Mouse (Mus musculus): ENCODE measurements around the gene Cstf3.

Cstf3 gene

GRCm38 (mm10) chr2:104712486-104712809 is 122.1 kb downstream of the Cstf3 start:
- DNase-seq, result no peak

GRCm38 (mm10) chr2:104714254-104714691 is 124.0 kb downstream of the Cstf3 start:
- DNase-seq, result peak; percentile 76
